Mouse (Mus musculus): ENCODE results near the gene Slit3.

DNA sequence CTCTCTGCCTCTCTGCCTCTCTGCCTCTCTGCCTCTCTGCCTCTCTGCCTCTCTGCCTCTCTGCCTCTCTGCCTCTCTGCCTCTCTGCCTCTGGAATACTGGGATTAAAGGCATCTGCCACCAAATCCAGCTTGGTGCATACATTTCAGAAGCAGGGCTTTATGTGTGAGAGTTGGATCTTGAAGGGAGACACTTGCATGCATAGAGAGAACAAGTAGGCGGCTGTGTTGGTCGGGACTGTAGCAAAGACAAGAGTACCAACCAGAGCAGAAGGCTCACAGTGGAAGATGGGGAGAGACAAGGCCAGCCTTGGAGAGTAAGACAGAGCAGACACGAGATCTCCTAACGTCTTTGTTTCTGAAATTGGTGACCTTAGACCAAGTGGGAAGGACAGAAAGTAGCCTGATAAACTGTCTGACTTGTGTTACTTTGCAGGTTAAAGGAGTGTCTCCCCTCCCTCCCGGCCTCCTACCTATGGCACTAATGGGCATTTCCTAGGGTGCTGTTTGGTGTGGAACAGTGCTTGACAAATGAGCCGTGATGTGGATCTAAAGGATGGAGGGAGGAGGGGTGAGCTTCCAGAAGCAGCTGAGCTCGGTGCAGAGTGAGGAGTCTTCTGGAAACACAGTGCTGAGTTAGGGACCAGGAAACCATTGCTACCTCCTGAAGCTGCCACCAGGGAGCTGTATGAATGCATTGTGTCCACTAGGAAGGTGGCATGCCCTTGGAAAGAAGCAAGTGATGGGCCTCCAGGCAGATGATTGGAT lies 569.7 kb downstream of the Slit3 start:
- TF ChIP-seq CTCF (IDR thresholded peaks at IDR 0.05; ENCODE audit: borderline replicate concordance, insufficient read depth, low read length) (no peak), POLR2A (IDR thresholded peaks at IDR 0.05; ENCODE audit: low read depth, low read length) (no peak)
